Mouse (Mus musculus) C2C12 (cell line): Measurements from ENCODE around the gene Sebox. TPM values are rescaled to one million over a fixed set of nuclear protein-coding genes. Genes with fewer than 3 reads are reported as not detected.
A peak's percentile ranks its signal among the peaks of the same experiment; 100 is the strongest.

Source experiments
- H3K27me3 ChIP-seq: one replicate; pipeline ENCODE4 v1.6.1; 2011; ENCODE audit not compliant: control insufficient read depth, insufficient read depth, insufficient read length
- H3K36me3 ChIP-seq: one replicate; pipeline ENCODE4 v1.6.1; 2011; ENCODE audit not compliant: control insufficient read depth, insufficient read depth
- H3K4me3 ChIP-seq: one replicate; pipeline ENCODE4 v1.5.1; 2011; ENCODE audit warnings: mild to moderate bottlenecking, control low read depth; ENCODE audit not compliant: poor library complexity, insufficient read depth, severe bottlenecking
- H3K79me2 ChIP-seq: one replicate; pipeline ENCODE4 v1.6.1; 2011; ENCODE audit not compliant: control insufficient read depth, insufficient read depth
- H3K79me3 ChIP-seq: one replicate; pipeline ENCODE4 v1.6.1; 2011; ENCODE audit warnings: low read depth, control low read depth
- H3ac ChIP-seq: one replicate; pipeline ENCODE3; 2011; ENCODE audit warnings: low read depth; ENCODE audit not compliant: control insufficient read depth, insufficient read length
- CEBPB ChIP-seq: IDR thresholded peaks from one replicate; pipeline ENCODE4 v1.6.1; 2011; ENCODE audit warnings: low read depth, mild to moderate bottlenecking, control low read depth, moderate library complexity
- CTCF ChIP-seq: IDR thresholded peaks from one replicate; pipeline ENCODE4 v1.5.1; 2011; ENCODE audit not compliant: control insufficient read depth, insufficient read depth, insufficient read length
- FOSL1 ChIP-seq: IDR thresholded peaks from one replicate; pipeline ENCODE4 v1.8.0; 2011; ENCODE audit warnings: mild to moderate bottlenecking, low read length; ENCODE audit not compliant: poor library complexity, insufficient read depth, severe bottlenecking
- MAX ChIP-seq: IDR thresholded peaks from one replicate; pipeline ENCODE4 v1.6.1; 2011; ENCODE audit warnings: mild to moderate bottlenecking, control low read depth
- MYOD1 ChIP-seq: IDR thresholded peaks from one replicate; pipeline ENCODE4 v1.6.1; 2011; ENCODE audit warnings: low read depth; ENCODE audit not compliant: control insufficient read depth, insufficient read length
- MYOG ChIP-seq: IDR thresholded peaks from one replicate; pipeline ENCODE4 v1.6.1; 2011; ENCODE audit not compliant: control insufficient read depth, insufficient read length; ENCODE audit errors: extremely low read depth
- USF1 ChIP-seq: IDR thresholded peaks from one replicate; pipeline ENCODE4 v1.6.1; 2011; ENCODE audit warnings: low read depth, mild to moderate bottlenecking, control low read depth, moderate library complexity
- long read RNA-seq, 2 experiments: library from polyadenylated mRNA; unstranded; transcript quantifications; one replicate each; pipeline ENCODE4 v2.0.0; 2019 to 2020
- polyA plus RNA-seq: library from polyadenylated mRNA; unstranded; fragments of >200 nt; fragmentation: generic; extraction: Trizol; gene quantifications from one replicate; pipeline ENCODE4 v1.2.1, GENCODE M21; 2012; ENCODE audit warnings: missing spikeins

Sebox gene
- polyA plus RNA-seq: 0.02 TPM
- long read RNA-seq, experiment 1: 0 reads
- long read RNA-seq, experiment 2: 0 reads

DNA sequence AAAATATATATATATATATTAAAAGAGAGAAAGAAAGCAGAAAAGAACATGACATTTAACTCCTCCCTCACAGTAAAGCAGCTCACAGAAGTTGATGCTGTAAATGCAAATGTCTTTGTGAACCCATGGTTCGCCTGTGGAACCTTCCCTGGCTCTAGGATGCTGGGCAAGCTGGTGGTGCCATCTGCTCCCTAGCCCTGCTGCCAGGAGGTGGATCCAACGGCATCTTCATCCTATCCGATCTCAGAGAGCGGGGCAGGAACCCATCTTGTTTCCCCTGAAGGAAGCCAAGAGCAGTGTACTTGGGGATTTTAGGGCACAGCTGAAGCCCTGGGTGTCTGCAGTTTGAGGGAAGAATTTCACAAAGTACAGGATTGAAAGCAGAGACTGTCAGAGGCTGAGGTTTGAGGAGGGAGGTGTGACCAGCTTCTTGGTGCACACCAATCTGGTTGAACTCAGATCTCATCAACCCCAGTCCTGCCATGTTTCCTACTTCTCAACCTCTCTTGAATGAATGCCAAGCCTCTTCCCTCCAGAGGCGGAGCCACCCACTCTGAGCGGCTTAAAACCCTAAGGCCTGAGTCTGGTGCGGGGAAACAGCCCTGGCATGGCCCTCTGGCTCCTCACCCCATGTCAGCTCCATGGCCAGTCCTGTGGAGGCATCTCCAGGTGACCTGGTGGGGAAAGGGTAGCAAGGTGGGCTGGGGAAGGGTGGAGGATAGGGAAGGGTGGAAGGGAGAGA, at the start of gene Sebox:
TSS of gene Sebox (plus strand) at position 539 of the 742 bp plus-strand sequence.
- peaks cover 19% of the 10 kb centered on the region for H3K36me3 ChIP-seq
- no peaks in the 10 kb centered on the region for H3K79me3 ChIP-seq
- TF ChIP-seq MAX: no peak
- TF ChIP-seq CEBPB: no peak
- TF ChIP-seq MYOD1: no peak
- no peak for TF ChIP-seq USF1
- TF ChIP-seq CTCF: no peak
- no peak for TF ChIP-seq MYOG
- TF ChIP-seq FOSL1: no peak
- H3ac ChIP-seq: no peak within 1 kb of the TSS
- peaks cover 29% of the 10 kb centered on the region for H3K27me3 ChIP-seq
- H3K4me3 ChIP-seq: no peak within 1 kb of the TSS
- H3K79me2 ChIP-seq: no peaks in the 10 kb centered on the region

DNA sequence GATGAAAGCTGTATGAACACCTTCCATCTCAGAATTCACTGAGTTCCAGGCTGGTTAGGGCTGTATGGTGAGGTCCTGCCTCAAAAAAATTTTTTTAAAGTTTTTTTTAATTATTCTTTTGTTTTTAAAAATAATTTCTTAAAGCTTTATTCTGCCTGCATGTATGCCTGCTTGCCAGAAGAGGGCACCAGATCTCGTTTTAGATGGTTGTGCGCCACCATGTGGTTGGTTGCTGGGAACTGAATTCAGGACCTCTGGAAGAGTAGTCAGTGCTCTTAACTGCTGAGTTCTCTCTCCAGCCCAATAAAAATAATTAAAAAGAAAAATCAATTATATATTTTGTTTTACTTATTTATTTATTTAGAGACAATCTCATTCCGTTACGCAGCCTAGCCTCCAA, 49.6 kb upstream of the Sebox start:
- no peak overlapping the region for H3K4me3 ChIP-seq
- H3K27me3 ChIP-seq: peaks cover 6% of the 10 kb centered on the region
- no peaks in the 10 kb centered on the region for H3K79me2 ChIP-seq
- H3ac ChIP-seq: no peak overlapping the region
- no peaks in the 10 kb centered on the region for H3K36me3 ChIP-seq
- peak; percentile 69 for TF ChIP-seq CTCF
- no peak for TF ChIP-seq MYOG
- no peak for TF ChIP-seq MYOD1
- TF ChIP-seq FOSL1: no peak
- H3K79me3 ChIP-seq: no peaks in the 10 kb centered on the region

DNA sequence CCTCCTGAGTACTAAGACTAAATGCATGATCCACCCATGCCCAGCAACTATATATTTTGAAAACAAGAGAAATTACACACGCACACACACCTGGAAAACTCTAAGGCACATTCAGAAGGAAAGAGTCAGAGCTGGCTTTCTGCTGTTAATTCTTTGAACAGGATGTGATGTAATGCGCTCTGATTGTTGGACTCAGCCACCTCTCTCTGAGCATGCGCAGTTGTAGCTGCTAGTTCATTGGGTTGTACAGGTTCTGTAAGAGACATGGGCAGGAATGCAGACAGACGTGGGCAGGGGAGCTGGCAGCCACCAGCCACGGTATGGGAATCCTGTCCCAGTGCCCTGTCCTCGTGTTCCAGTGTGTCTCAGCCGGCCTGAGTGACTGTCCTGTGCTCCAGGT, 49.0 kb upstream of the Sebox start:
- TF ChIP-seq MYOG (no peak), USF1 (no peak), FOSL1 (no peak), MYOD1 (no peak)
- H3K27me3 ChIP-seq: peaks cover 6% of the 10 kb centered on the region
- H3K4me3 ChIP-seq: no peak overlapping the region
- H3K36me3 ChIP-seq: no peaks in the 10 kb centered on the region
- H3K79me2 ChIP-seq: no peaks in the 10 kb centered on the region
- no peaks in the 10 kb centered on the region for H3K79me3 ChIP-seq
- no peak overlapping the region for H3ac ChIP-seq

DNA sequence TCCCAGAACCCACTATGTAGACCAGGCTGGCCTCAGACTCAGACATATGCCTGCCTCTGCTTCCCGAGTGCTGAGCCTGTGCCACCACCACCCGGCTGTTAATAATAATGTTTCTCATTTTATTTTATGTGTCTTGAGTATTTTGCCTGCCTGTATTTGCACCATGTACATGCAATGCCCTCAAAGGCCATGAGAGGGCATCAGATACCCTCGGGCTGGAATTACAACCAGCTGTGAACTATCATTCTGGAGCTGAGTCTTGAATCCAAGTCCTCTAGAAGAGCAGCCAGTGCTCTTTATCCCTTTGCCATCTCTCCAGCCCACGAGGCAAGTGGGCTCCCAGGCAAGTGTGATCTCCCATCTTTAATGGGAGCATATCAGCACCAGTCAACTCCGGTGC, 47.9 kb upstream of the Sebox start:
- no peaks in the 10 kb centered on the region for H3K36me3 ChIP-seq
- no peak overlapping the region for H3ac ChIP-seq
- peaks cover 6% of the 10 kb centered on the region for H3K27me3 ChIP-seq
- H3K4me3 ChIP-seq: no peak overlapping the region
- TF ChIP-seq USF1 (no peak), CTCF (peak; percentile 12), MAX (no peak), MYOD1 (no peak)
- H3K79me3 ChIP-seq: no peaks in the 10 kb centered on the region
- no peaks in the 10 kb centered on the region for H3K79me2 ChIP-seq

DNA sequence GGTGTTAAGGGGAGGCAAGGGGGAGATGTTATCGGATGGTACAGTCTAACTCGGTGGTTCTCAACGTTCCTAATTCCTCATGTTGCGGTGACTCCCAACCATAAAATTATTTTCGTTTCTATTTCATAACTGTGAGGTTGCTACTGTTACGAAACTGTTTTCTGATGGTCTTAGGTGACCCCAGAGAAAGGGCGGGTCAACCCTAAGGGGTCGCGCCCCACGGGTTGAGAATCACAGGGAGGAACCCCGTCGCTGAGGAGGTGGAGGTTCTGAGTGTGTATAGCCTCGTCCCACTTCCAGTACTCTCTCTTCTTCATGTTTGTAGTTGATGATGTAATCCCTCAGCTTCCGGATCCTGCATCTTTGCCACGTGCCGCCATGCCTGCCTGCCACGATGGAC, 44.5 kb upstream of the Sebox start:
- Histone ChIP-seq H3K36me3 (no peaks in the 10 kb centered on the region), H3K4me3 (no peak overlapping the region), H3K79me2 (no peaks in the 10 kb centered on the region), H3K27me3 (peaks cover 6% of the 10 kb centered on the region), H3ac (no peak overlapping the region), H3K79me3 (no peaks in the 10 kb centered on the region)
- no peak for TF ChIP-seq USF1
- no peak for TF ChIP-seq MAX

DNA sequence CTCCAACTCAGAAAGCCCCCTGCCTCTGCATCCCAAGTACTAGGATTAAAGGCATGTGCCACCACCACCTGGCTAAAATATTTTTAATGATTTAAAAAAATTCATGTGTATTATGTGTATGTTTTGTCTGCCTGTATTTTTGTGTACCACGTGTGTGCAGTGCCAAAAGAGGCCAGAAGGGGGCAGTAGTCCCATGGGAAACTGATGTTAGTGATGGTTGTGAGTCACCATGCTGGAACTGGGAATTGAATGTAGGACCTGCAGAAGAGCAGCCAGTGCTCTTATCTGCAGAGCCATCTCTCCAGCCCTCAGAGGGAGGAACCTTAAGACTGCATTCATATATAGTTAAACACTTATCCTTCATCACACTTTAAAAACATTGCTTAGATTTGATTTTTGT, 41.4 kb upstream of the Sebox start:
- no peak for TF ChIP-seq CTCF
- no peak for TF ChIP-seq MYOD1
- TF ChIP-seq MYOG: no peak
- TF ChIP-seq MAX: no peak
- no peak for TF ChIP-seq FOSL1
- no peak for TF ChIP-seq USF1
- TF ChIP-seq CEBPB: no peak
- H3K36me3 ChIP-seq: no peaks in the 10 kb centered on the region
- H3K79me2 ChIP-seq: no peaks in the 10 kb centered on the region
- no peak overlapping the region for H3ac ChIP-seq
- no peak overlapping the region for H3K4me3 ChIP-seq
- no peaks in the 10 kb centered on the region for H3K27me3 ChIP-seq
- no peaks in the 10 kb centered on the region for H3K79me3 ChIP-seq
